Mouse (Mus musculus): ENCODE data around the gene Rgma. TPM values are rescaled to one million over a fixed set of nuclear protein-coding genes. Genes with fewer than 3 reads are reported as not detected.

Gene Rgma
- polyA plus RNA-seq, 1 experiment: 9.3 TPM

DNA sequence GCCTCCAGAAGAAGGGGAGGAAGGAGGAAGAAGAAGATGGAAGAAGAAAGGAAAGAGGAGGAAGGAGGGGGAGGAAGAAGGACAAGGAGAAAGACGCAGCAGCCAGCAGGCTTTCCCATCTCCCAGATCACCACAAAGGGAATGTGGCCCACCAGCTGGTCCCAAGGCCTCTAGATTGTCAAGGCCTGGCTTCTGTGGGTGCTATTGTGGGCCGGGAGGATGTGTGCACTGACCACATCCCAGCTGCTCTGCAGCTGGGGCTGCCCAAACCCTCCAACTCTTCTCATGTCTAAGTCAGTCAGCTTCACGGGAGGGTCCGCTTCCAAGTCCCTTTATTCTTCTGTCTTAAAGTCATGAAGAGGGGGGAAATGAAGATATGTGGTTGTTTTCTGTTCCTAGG, 5.3 kb upstream of the Rgma start:
- Histone ChIP-seq H3K27me3 (ENCODE audit: control insufficient read depth, insufficient read depth, low read length) (no peaks in the 10 kb centered on the region), H3K36me3 (ENCODE audit: control insufficient read depth, insufficient read depth, low read length) (no peaks in the 10 kb centered on the region), H3K4me3 (ENCODE audit: control insufficient read depth, low read depth, low read length) (no peak overlapping the region), H3K27ac (ENCODE audit: control insufficient read depth, insufficient read depth, low read depth, low read length) (no peak overlapping the region), H3K4me1 (ENCODE audit: control insufficient read depth, insufficient read depth, low read length) (peaks cover 9% of the 10 kb centered on the region)
- TF ChIP-seq CTCF (IDR thresholded peaks at IDR 0.05; ENCODE audit: control insufficient read depth, insufficient read depth, insufficient replicate concordance, low read depth, low read length): no peak
- no peak for TF ChIP-seq POLR2A (IDR thresholded peaks at IDR 0.05; ENCODE audit: control insufficient read depth, low read depth, low read length)

DNA sequence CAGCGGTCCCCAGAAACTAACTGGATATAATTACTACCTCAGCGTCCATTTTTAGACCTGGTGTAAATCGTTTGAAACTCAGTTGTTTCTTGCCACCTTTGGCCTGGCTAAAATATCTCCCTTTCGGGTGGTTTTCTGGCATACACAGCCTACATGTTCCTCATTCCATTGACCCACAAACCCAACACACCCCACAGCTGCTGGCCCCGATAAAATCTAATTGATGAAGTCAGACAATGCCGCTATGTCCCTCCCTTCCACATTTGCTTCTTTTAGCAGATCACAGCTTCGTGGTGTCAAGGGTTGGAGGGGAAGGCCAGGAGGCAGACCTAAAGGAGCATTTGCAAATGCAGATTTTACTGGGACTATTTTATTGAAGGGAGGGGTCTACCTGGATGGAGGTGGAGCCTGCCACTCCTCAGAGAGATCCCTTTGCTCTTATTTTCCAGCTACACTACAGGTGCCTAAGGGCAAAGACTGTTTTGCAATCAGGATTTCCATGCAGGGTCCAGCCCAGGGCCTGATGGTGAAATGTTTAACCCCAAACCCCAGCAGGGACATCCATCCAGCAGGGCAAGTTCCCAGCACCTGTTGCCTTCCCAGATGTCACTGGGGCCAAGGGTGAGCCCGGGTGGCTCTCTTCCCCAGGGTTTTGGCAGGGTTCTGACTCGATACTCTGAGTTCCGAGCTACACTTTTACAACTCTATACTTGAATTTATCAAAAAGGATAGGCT, 3.6 kb upstream of the Rgma start:
- H3K27me3 ChIP-seq (ENCODE audit: control insufficient read depth, insufficient read depth, low read length): no peaks in the 10 kb centered on the region
- H3K27ac ChIP-seq (ENCODE audit: control insufficient read depth, insufficient read depth, low read depth, low read length): no peak overlapping the region
- TF ChIP-seq POLR2A (IDR thresholded peaks at IDR 0.05; ENCODE audit: control insufficient read depth, low read depth, low read length) (no peak), CTCF (IDR thresholded peaks at IDR 0.05; ENCODE audit: control insufficient read depth, insufficient read depth, insufficient replicate concordance, low read depth, low read length) (no peak)
- no peak overlapping the region for H3K4me3 ChIP-seq (ENCODE audit: control insufficient read depth, low read depth, low read length)
- H3K4me1 ChIP-seq (ENCODE audit: control insufficient read depth, insufficient read depth, low read length): peaks cover 19% of the 10 kb centered on the region
- H3K36me3 ChIP-seq (ENCODE audit: control insufficient read depth, insufficient read depth, low read length): no peaks in the 10 kb centered on the region

- peak overlapping the region; percentile 42 for H3K27ac ChIP-seq (ENCODE audit: control insufficient read depth, insufficient read depth, low read depth, low read length)
- TF ChIP-seq POLR2A (IDR thresholded peaks at IDR 0.05; ENCODE audit: control insufficient read depth, low read depth, low read length) (no peak), CTCF (IDR thresholded peaks at IDR 0.05; ENCODE audit: control insufficient read depth, insufficient read depth, insufficient replicate concordance, low read depth, low read length) (no peak)
- H3K36me3 ChIP-seq (ENCODE audit: control insufficient read depth, insufficient read depth, low read length): no peaks in the 10 kb centered on the region
- H3K27me3 ChIP-seq (ENCODE audit: control insufficient read depth, insufficient read depth, low read length): no peaks in the 10 kb centered on the region
- H3K4me1 ChIP-seq (ENCODE audit: control insufficient read depth, insufficient read depth, low read length): peaks cover 19% of the 10 kb centered on the region
- H3K4me3 ChIP-seq (ENCODE audit: control insufficient read depth, low read depth, low read length): peak overlapping the region; percentile 49
Measured at GRCm38 (mm10) chr7:73372352-73372970, 2.8 kb upstream of the Rgma start.

GRCm38 (mm10) chr7:73374727-73375126, 582 bp upstream of the Rgma start:
- no peaks in the 10 kb centered on the region for H3K27me3 ChIP-seq (ENCODE audit: control insufficient read depth, insufficient read depth, low read length)
- H3K27ac ChIP-seq (ENCODE audit: control insufficient read depth, insufficient read depth, low read depth, low read length): no peak overlapping the region; the same call in 1 of the 2 replicates
- H3K4me3 ChIP-seq (ENCODE audit: control insufficient read depth, low read depth, low read length): peak overlapping the region; percentile 80
- H3K4me1 ChIP-seq (ENCODE audit: control insufficient read depth, insufficient read depth, low read length): peaks cover 19% of the 10 kb centered on the region
- no peaks in the 10 kb centered on the region for H3K36me3 ChIP-seq (ENCODE audit: control insufficient read depth, insufficient read depth, low read length)
- TF ChIP-seq POLR2A (IDR thresholded peaks at IDR 0.05; ENCODE audit: control insufficient read depth, low read depth, low read length): no peak
- TF ChIP-seq CTCF (IDR thresholded peaks at IDR 0.05; ENCODE audit: control insufficient read depth, insufficient read depth, insufficient replicate concordance, low read depth, low read length): no peak

DNA sequence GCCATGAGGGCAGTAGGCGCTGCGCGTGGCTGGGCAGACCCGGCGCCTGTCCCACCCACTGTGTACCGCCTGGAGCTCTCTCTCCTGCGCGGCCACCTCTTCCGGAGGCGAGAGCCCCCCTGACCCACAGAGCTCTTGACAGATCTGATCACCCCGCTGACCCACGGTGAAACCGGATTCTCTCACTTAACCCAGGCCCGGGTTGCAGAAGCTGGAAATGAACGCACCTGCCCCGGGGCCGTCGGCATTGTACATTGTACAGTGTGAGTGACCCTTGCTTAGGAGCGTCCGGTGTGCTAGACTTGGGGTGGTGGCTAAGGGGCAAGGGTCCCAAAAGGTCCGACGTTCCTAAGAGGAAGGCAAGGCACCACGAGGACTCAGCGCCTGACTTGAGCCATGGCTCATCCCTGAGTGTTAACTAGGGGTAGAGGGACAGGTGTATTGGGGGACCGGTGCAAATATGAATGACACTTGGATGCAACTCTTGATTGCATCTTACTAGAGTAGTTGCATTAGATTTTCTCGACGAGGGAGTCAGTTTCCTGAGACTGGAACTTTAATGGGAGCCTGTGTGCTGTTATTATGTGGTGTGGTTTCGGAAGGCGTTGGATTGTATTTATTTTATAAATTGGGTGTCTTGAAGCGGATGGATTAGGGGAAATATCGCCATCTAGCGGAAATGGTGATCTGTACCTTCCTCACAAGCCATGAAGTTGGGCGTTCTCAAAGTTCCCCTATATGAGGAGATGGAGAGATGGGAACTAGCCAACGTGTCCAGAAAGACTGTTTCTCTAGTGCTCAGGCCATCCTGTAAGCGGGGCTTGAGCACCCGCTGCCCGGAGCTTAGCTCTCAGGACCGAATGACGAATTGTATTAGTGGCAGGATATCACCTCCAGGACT, 1.0 kb downstream of the Rgma start:
- peaks cover 19% of the 10 kb centered on the region for H3K4me1 ChIP-seq (ENCODE audit: control insufficient read depth, insufficient read depth, low read length)
- 0 out of 2 replicates have a peak overlapping the region, but pooled peaks have one; percentile 27 for H3K27ac ChIP-seq (ENCODE audit: control insufficient read depth, insufficient read depth, low read depth, low read length)
- peak overlapping the region; percentile 83 for H3K4me3 ChIP-seq (ENCODE audit: control insufficient read depth, low read depth, low read length)
- no peaks in the 10 kb centered on the region for H3K36me3 ChIP-seq (ENCODE audit: control insufficient read depth, insufficient read depth, low read length)
- H3K27me3 ChIP-seq (ENCODE audit: control insufficient read depth, insufficient read depth, low read length): no peaks in the 10 kb centered on the region
- TF ChIP-seq CTCF (IDR thresholded peaks at IDR 0.05; ENCODE audit: control insufficient read depth, insufficient read depth, insufficient replicate concordance, low read depth, low read length): 0 out of 2 replicates have a peak, but pooled peaks have one; percentile 9
- no peak for TF ChIP-seq POLR2A (IDR thresholded peaks at IDR 0.05; ENCODE audit: control insufficient read depth, low read depth, low read length)

DNA sequence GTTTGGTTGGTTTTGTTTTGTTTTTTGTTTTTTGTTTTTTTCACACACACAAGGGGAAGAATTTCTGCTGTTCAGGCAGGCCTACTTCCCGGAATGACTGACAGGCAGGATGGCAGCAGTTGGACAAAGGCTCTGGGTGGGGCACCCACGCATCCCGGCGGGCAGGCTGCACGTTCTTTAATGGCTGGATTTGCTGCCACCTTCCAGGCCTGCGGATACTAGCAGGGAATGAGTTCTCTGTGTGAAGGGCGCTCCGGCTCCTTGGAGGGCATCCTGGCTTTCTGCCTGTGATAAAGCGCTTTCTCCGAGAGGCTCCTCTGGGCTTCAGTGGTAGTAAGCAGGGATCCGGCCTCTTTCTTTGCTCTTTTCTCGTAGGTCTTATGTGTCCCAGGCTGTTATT, 2.0 kb downstream of the Rgma start:
- Histone ChIP-seq H3K36me3 (ENCODE audit: control insufficient read depth, insufficient read depth, low read length) (no peaks in the 10 kb centered on the region), H3K27me3 (ENCODE audit: control insufficient read depth, insufficient read depth, low read length) (no peaks in the 10 kb centered on the region), H3K27ac (ENCODE audit: control insufficient read depth, insufficient read depth, low read depth, low read length) (no peak overlapping the region), H3K4me1 (ENCODE audit: control insufficient read depth, insufficient read depth, low read length) (peaks cover 15% of the 10 kb centered on the region), H3K4me3 (ENCODE audit: control insufficient read depth, low read depth, low read length) (no peak overlapping the region)
- TF ChIP-seq POLR2A (IDR thresholded peaks at IDR 0.05; ENCODE audit: control insufficient read depth, low read depth, low read length): no peak
- no peak for TF ChIP-seq CTCF (IDR thresholded peaks at IDR 0.05; ENCODE audit: control insufficient read depth, insufficient read depth, insufficient replicate concordance, low read depth, low read length)

DNA sequence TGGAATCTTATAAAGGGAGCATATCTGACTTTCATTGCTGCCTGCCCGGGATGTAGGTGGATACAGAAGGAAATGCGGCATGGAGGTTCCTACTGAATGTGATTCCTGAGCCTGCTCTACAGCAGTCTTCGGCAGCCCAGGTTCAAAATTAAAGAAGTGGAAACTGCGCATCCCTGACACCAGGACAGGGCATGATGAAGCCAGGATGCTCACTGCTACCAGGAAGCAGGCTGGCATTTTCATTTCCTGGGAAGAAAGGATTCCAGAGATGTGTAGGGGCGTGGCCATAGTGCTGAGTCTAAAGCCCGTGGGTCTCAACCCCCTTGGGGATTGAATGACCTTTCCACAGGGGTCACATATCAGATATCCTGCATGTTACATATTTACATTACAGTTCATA, 2.7 kb downstream of the Rgma start:
- no peaks in the 10 kb centered on the region for H3K27me3 ChIP-seq (ENCODE audit: control insufficient read depth, insufficient read depth, low read length)
- no peak overlapping the region for H3K4me3 ChIP-seq (ENCODE audit: control insufficient read depth, low read depth, low read length)
- H3K36me3 ChIP-seq (ENCODE audit: control insufficient read depth, insufficient read depth, low read length): no peaks in the 10 kb centered on the region
- TF ChIP-seq CTCF (IDR thresholded peaks at IDR 0.05; ENCODE audit: control insufficient read depth, insufficient read depth, insufficient replicate concordance, low read depth, low read length): no peak
- no peak for TF ChIP-seq POLR2A (IDR thresholded peaks at IDR 0.05; ENCODE audit: control insufficient read depth, low read depth, low read length)
- peaks cover 13% of the 10 kb centered on the region for H3K4me1 ChIP-seq (ENCODE audit: control insufficient read depth, insufficient read depth, low read length)
- no peak overlapping the region for H3K27ac ChIP-seq (ENCODE audit: control insufficient read depth, insufficient read depth, low read depth, low read length)
